ENCODE assay signal across 15 mouse cellular contexts in the genomic region with DNA sequence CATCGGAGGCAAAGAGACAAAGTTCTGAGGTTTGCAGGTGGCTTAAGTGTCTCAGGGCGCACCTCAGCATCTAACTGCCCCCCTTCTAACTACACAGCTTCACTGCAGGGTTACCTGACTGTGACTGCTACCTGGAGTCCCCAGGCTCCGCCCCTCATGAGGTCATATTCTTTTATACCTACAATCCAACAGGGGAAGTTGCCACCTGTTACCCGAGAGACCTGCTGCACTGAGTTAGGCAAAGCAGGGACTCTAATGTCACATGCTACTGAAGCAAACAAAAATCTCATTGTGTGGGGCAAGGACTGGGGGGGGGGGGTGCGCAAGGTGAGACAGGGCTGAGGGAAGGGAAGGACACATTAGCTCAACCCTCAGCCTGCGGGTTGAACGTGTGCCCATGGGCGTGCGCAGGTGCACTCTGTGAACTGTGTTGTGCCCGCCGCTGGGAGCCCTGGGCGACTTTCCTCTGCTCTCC. TPM values are rescaled to one million over a fixed set of nuclear protein-coding genes. Genes with fewer than 3 reads are reported as not detected.
DNase-seq lines count a peak whose midpoint lies in the region; ATAC-seq and TF ChIP-seq lines count a peak whose summit lies in the region.
"Had no signal": no experiment of that assay in that cellular context is flagged by ENCODE, and none has a peak within 500 bp of the region (broad histone marks: within the 10 kb centered on the region; RNA-seq: fewer than 3 reads in every experiment).

A gene (minus strand): TSS at position 129 of the 475 bp plus-strand sequence.

- no peaks in the 10 kb centered on the region for H3K4me1 ChIP-seq in midbrain, embryonic 11.5 days (ENCODE audit: control insufficient read depth, insufficient read depth, low read length)
- H3K4me1 ChIP-seq in midbrain, embryonic 15.5 days: no peaks in the 10 kb centered on the region
- H3K4me1 ChIP-seq in intestine, embryonic 14.5 days (replicated peaks; ENCODE audit: control insufficient read depth, insufficient read depth, low read length): no peaks in the 10 kb centered on the region
- no peaks in the 10 kb centered on the region for H3K4me1 ChIP-seq in midbrain, postnatal 0 days (ENCODE audit: insufficient read depth, low read length)

- DNase-seq in midbrain, embryonic 11.5 days (ENCODE audit: low spot score, missing footprints): no peak
- DNase-seq in intestine, embryonic 14.5 days (ENCODE audit: low spot score): peak; percentile 59
- peak; percentile 79 to 82 for DNase-seq in kidney, postnatal 36 days
- DNase-seq in midbrain, postnatal 0 days (ENCODE audit: low spot score): no peak
- no peak for DNase-seq in cerebellum, adult 9-11 months
- no peak for DNase-seq in left cerebral cortex, adult 2 months (ENCODE audit: extremely low spot score in 1 of 2, low spot score in 2 of 2)
- DNase-seq: adrenal gland, postnatal 10 days; cerebellum, postnatal 14 days; liver; thymus, postnatal 36 days had no signal

- H3K27ac ChIP-seq in midbrain, embryonic 11.5 days (ENCODE audit: low read depth, low read length): no peak within 1 kb of the TSS
- no peak within 1 kb of the TSS for H3K27ac ChIP-seq in midbrain, embryonic 15.5 days
- no peak within 1 kb of the TSS for H3K27ac ChIP-seq in intestine, embryonic 14.5 days (ENCODE audit: low read depth)
- no peak within 1 kb of the TSS for H3K27ac ChIP-seq in midbrain, postnatal 0 days (ENCODE audit: low read depth, low read length)
- no peak within 1 kb of the TSS for H3K27ac ChIP-seq in left cerebral cortex, adult 2 months

- no peak within 1 kb of the TSS for H3K9ac ChIP-seq in midbrain, embryonic 11.5 days (ENCODE audit: low read length)
- no peak within 1 kb of the TSS for H3K9ac ChIP-seq in midbrain, embryonic 15.5 days
- no peak within 1 kb of the TSS for H3K9ac ChIP-seq in intestine, embryonic 14.5 days (ENCODE audit: low read length)
- H3K9ac ChIP-seq in midbrain, postnatal 0 days (replicated peaks; ENCODE audit: low read length, poor library complexity, severe bottlenecking): no peak within 1 kb of the TSS

- no peak within 1 kb of the TSS for H3K4me3 ChIP-seq in midbrain, embryonic 11.5 days (ENCODE audit: low read depth, low read length)
- H3K4me3 ChIP-seq in midbrain, embryonic 15.5 days: no peak within 1 kb of the TSS
- peak within 1 kb of the TSS; percentile 13; the same call in 1 of the 2 replicates for H3K4me3 ChIP-seq in intestine, embryonic 14.5 days (ENCODE audit: low read depth, low read length)
- H3K4me3 ChIP-seq in midbrain, postnatal 0 days (ENCODE audit: low read depth, low read length): no peak within 1 kb of the TSS
- H3K4me3 ChIP-seq in left cerebral cortex, adult 2 months: no peak within 1 kb of the TSS

- intact Hi-C loops in left cerebral cortex, adult 2 months (cut with DNase I): no loop called here

- H3K4me2 ChIP-seq in midbrain, embryonic 11.5 days: no peak within 1 kb of the TSS
- H3K4me2 ChIP-seq in midbrain, embryonic 15.5 days: no peak within 1 kb of the TSS
- peak within 1 kb of the TSS; percentile 14 for H3K4me2 ChIP-seq in intestine, embryonic 14.5 days (ENCODE audit: low read length)
- H3K4me2 ChIP-seq in midbrain, postnatal 0 days (ENCODE audit: low read depth, low read length, poor library complexity, severe bottlenecking): no peak within 1 kb of the TSS
- H3K4me2 ChIP-seq: heart, embryonic 11.5 days had no signal

- no peak for TF ChIP-seq CTCF in midbrain, postnatal 0 days (IDR thresholded peaks at IDR 0.05)
- no peak for TF ChIP-seq CTCF in left cerebral cortex, adult 2 months (IDR thresholded peaks at IDR 0.05)

- no peaks in the 10 kb centered on the region for H3K9me3 ChIP-seq in midbrain, embryonic 11.5 days (ENCODE audit: control insufficient read depth, low read length)
- H3K9me3 ChIP-seq in midbrain, embryonic 15.5 days: no peaks in the 10 kb centered on the region
- H3K9me3 ChIP-seq in intestine, embryonic 14.5 days (ENCODE audit: control insufficient read depth, low read length): no peaks in the 10 kb centered on the region
- H3K9me3 ChIP-seq in midbrain, postnatal 0 days (ENCODE audit: low read length): no peaks in the 10 kb centered on the region

- no peaks in the 10 kb centered on the region for H3K36me3 ChIP-seq in midbrain, embryonic 11.5 days (ENCODE audit: control insufficient read depth, insufficient read depth, low read length)
- no peaks in the 10 kb centered on the region for H3K36me3 ChIP-seq in midbrain, embryonic 15.5 days (replicated peaks)
- H3K36me3 ChIP-seq in intestine, embryonic 14.5 days (ENCODE audit: control insufficient read depth, insufficient read depth, low read length): no peaks in the 10 kb centered on the region
- no peaks in the 10 kb centered on the region for H3K36me3 ChIP-seq in midbrain, postnatal 0 days (ENCODE audit: insufficient read depth, low read length)

- 61% methylated on average over 7 of the region's 12 CpGs for WGBS in midbrain, embryonic 11.5 days
- WGBS in midbrain, embryonic 15.5 days: 59% methylated on average over 12 of the region's 12 CpGs
- WGBS in intestine, embryonic 14.5 days: 49% methylated on average over 11 of the region's 12 CpGs
- 67% methylated on average over 12 of the region's 12 CpGs for WGBS in midbrain, postnatal 0 days

- H3K27me3 ChIP-seq in midbrain, embryonic 11.5 days (ENCODE audit: control insufficient read depth, insufficient read depth, low read length): no peaks in the 10 kb centered on the region
- no peaks in the 10 kb centered on the region for H3K27me3 ChIP-seq in midbrain, embryonic 15.5 days (replicated peaks)
- no peaks in the 10 kb centered on the region for H3K27me3 ChIP-seq in intestine, embryonic 14.5 days (replicated peaks; ENCODE audit: control insufficient read depth, insufficient read depth, low read length)
- H3K27me3 ChIP-seq in midbrain, postnatal 0 days (ENCODE audit: insufficient read depth, low read length): no peaks in the 10 kb centered on the region

- ATAC-seq in midbrain, embryonic 11.5 days (ENCODE audit: low FRiP score): 0 out of 2 replicates have a peak, but pooled peaks have one; percentile 35
- no peak for ATAC-seq in midbrain, embryonic 15.5 days (replicated peaks)
- peak; percentile 88 for ATAC-seq in intestine, embryonic 14.5 days (replicated peaks; ENCODE audit: low FRiP score, low TSS enrichment, low read depth)
- ATAC-seq in midbrain, postnatal 0 days (ENCODE audit: low FRiP score): peak; percentile 11; the same call in 1 of the 2 replicates
- no peak for ATAC-seq in megakaryocyte progenitor cell, adult 5-6 weeks (replicated peaks; ENCODE audit: poor library complexity)
- ATAC-seq: CD4-positive, CD25-positive, alpha-beta regulatory T cell, adult 4 months; forebrain, embryonic 14.5 days had no signal

RNA-seq across cellular contexts. Expression of the gene that starts here (rescaled TPM):
- 0.04 and 0.10 TPM in 2 replicates for polyA plus RNA-seq in midbrain, embryonic 11.5 days (2014; fragmentation: Nextera tagmentation; extraction: Ambion mirVana)
- polyA plus RNA-seq in midbrain, embryonic 15.5 days (2015; fragmentation: Nextera tagmentation; extraction: Ambion mirVana): 0.03 and 0.09 TPM in 2 replicates
- polyA plus RNA-seq in intestine, embryonic 14.5 days (2014; fragmentation: Nextera tagmentation; extraction: Ambion mirVana): 2.5 and 3.3 TPM in 2 replicates
- 0.22 TPM in 1 of 2 replicates, not detected in the other for total RNA-seq in midbrain, postnatal 0 days (2014; rRNA removed)
- polyA plus RNA-seq in midbrain, postnatal 0 days (2015; fragmentation: Nextera tagmentation; extraction: Ambion mirVana): 0.06 and 0.20 TPM in 2 replicates
- not detected in 2 replicates for total RNA-seq in megakaryocyte progenitor cell, adult 5-6 weeks (2015)
- not detected in 2 replicates for total RNA-seq in megakaryocyte progenitor cell, adult 5-6 weeks (2017)
- total RNA-seq in left cerebral cortex, adult 2 months (2021): not detected
- total RNA-seq: adrenal gland, postnatal 10 days had no signal
- polyA plus RNA-seq: CD4-positive, CD25-positive, alpha-beta regulatory T cell, adult 4 months; heart, embryonic 11.5 days had no signal

Comparison
In these comparisons a context has a peak if more than half of its experiments do, and no peak if none do; other contexts are left out.
1. Peak in ATAC-seq in midbrain, embryonic 11.5 days; RNA of the gene not detected or under 1 TPM.
2. Peak in ATAC-seq in midbrain, postnatal 0 days; RNA of the gene not detected or under 1 TPM.
3. DNase-seq: peak in intestine, embryonic 14.5 days (single experiment) and kidney, postnatal 36 days (2 of 2); none in midbrain, embryonic 11.5 days (single experiment), midbrain, postnatal 0 days (single experiment), cerebellum, adult 9-11 months (single experiment) and left cerebral cortex, adult 2 months (0 of 2).